Mouse (Mus musculus): Measurements from ENCODE around the gene Ostf1. TPM values are rescaled to one million over a fixed set of nuclear protein-coding genes. Genes with fewer than 3 reads are reported as not detected.
A peak's percentile ranks its signal among the peaks of the same experiment; 100 is the strongest.

Gene Ostf1
- total and polyA plus RNA-seq, 3 experiments, result 110 to 175 (median 131) TPM

DNA sequence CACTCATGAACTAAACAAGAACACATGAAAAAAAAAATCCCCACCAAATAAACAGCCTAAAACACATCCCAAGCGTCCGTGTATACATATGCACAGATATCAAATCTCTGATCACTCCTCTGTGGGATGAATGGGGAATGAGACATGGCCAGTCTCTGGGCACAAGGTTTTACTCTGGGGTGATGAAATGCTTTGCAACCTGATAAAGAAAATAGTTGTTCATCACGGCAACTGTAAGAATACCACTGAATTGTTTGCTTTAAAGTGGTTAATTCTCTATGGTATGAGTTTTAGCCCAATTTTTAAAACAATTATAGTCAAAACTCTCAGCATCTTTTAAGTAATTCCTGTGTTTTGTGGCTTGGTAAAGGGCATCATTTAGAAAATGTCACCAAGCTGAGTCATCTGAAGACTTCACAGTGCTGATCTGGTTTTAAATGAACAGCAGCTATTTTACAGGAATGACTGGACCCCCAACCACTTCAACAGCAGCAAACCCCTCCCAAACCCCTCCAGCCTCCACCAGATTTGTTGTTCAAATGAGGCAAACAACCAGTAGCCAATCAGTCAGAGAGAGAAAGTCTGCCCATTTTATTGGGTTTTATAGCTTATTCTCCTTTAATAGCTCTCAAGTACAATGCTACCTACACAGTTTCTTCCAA lies 33.2 kb downstream of the Ostf1 start (continued):
- TF ChIP-seq CHD2 (IDR thresholded peaks at IDR 0.05; ENCODE audit: low read length), result peak; percentile 68
- TF ChIP-seq E2F4 (IDR thresholded peaks at IDR 0.05; ENCODE audit: insufficient replicate concordance, low read depth, low read length), result no peak
- TF ChIP-seq POLR2A (IDR thresholded peaks at IDR 0.05; ENCODE audit: low read depth, low read length), result no peak
- no peak for TF ChIP-seq POLR2AphosphoS2 (IDR thresholded peaks at IDR 0.05; ENCODE audit: low read depth, low read length)
- TF ChIP-seq NRF1 (IDR thresholded peaks at IDR 0.05; ENCODE audit: low read depth, low read length), result 0 out of 2 replicates have a peak, but pooled peaks have one; percentile 3
- TF ChIP-seq TBP (conservative IDR thresholded peaks at IDR 0.05; ENCODE audit: low read depth, low read length), result peak; percentile 78
- peak; percentile 95 for TF ChIP-seq IRF4 (IDR thresholded peaks at IDR 0.05; ENCODE audit: low read depth, low read length)
- no peak for TF ChIP-seq PAX5 (IDR thresholded peaks at IDR 0.05; ENCODE audit: low read length)
- no peak for TF ChIP-seq NELFE (IDR thresholded peaks at IDR 0.05; ENCODE audit: low read depth, low read length)
- TF ChIP-seq ELF1 (IDR thresholded peaks at IDR 0.05; ENCODE audit: low read depth, low read length), result no peak
- no peak for TF ChIP-seq USF2 (conservative IDR thresholded peaks at IDR 0.05; ENCODE audit: low read depth, low read length)
- TF ChIP-seq ZC3H11A (IDR thresholded peaks at IDR 0.05; ENCODE audit: low read depth, low read length), result no peak
- no peak for TF ChIP-seq USF1 (IDR thresholded peaks at IDR 0.05; ENCODE audit: low read depth, low read length)
- TF ChIP-seq JUND (conservative IDR thresholded peaks at IDR 0.05; ENCODE audit: low read depth, low read length), result peak; percentile 94
- TF ChIP-seq ZNF384 (IDR thresholded peaks at IDR 0.05; ENCODE audit: low read depth, low read length), result no peak
- TF ChIP-seq MEF2A (IDR thresholded peaks at IDR 0.05; ENCODE audit: borderline replicate concordance, low read depth, low read length), result peak; percentile 62; the same call in 1 of the 2 replicates
- TF ChIP-seq BHLHE40 (IDR thresholded peaks at IDR 0.05; ENCODE audit: low read depth, low read length), result peak; percentile 68
- TF ChIP-seq CHD1 (IDR thresholded peaks at IDR 0.05; ENCODE audit: low read depth, low read length), result no peak
- peak; percentile 71 for TF ChIP-seq ETS1 (conservative IDR thresholded peaks at IDR 0.05; ENCODE audit: low read depth, low read length)

- H3K4me3 ChIP-seq (replicated peaks in 1 of 3; ENCODE audit: low read depth in 2 of 3, low read length in 2 of 3, poor library complexity in 1 of 3), result peak overlapping the region in 1 of 3 experiments; percentile 45
- dilution Hi-C loops (cut with MboI; ENCODE audit: extremely low pct_ligation_motif_present, extremely low pct_unique_long_range_greater_than_20kb, low sequenced_read_pairs) (no loop called here), in situ Hi-C loops (cut with MboI; ENCODE audit: low pct_ligation_motif_present, low pct_unique_long_range_greater_than_20kb, low sequenced_read_pairs) (loop anchor here (25.0 kb wide), 1 partner anchor 240 kb away; no protein-coding TSS in a partner anchor)
- DNase-seq (ENCODE audit: extremely low read depth), result no peak
- TF ChIP-seq MAX (IDR thresholded peaks at IDR 0.05; ENCODE audit: low read length) (no peak), CHD1 (IDR thresholded peaks at IDR 0.05; ENCODE audit: low read depth, low read length) (peak; percentile 62; the same call in 1 of the 2 replicates), EP300 (IDR thresholded peaks at IDR 0.05; ENCODE audit: low read length) (0 out of 2 replicates have a peak, but pooled peaks have one; percentile 27), USF2 (conservative IDR thresholded peaks at IDR 0.05; ENCODE audit: low read depth, low read length) (no peak)
- peaks cover 20 to 69% of the 10 kb centered on the region in 2 experiments for H3K4me1 ChIP-seq (ENCODE audit: control insufficient read depth in 1 of 2, insufficient read depth in 2 of 2)
- H3K4me2 ChIP-seq (ENCODE audit: insufficient read depth, low read depth, poor library complexity, severe bottlenecking), result peak overlapping the region; percentile 88
- H3K27ac ChIP-seq (ENCODE audit: insufficient read depth, low read depth), result peak overlapping the region; percentile 95
- H3K9ac ChIP-seq (ENCODE audit: insufficient read depth, low read depth), result peak overlapping the region; percentile 83
- H3K79me2 ChIP-seq (replicated peaks; ENCODE audit: control insufficient read depth, extremely low read depth, insufficient read depth, poor library complexity, severe bottlenecking), result peaks cover 2% of the 10 kb centered on the region; the same call in 1 of the 2 replicates
- H3K9me3 ChIP-seq (replicated peaks; ENCODE audit: low read length), result no peaks in the 10 kb centered on the region
- H3K27me3 ChIP-seq (replicated peaks), result no peaks in the 10 kb centered on the region
- H3K36me3 ChIP-seq (replicated peaks in 1 of 2; ENCODE audit: control insufficient read depth in 1 of 2, insufficient read depth in 1 of 2, low read length in 1 of 2), result peaks cover 26 to 50% of the 10 kb centered on the region in 2 experiments
These were observed 33.9 kb downstream of the Ostf1 start for GRCm38 (mm10) chr19:18597772-18598171.

All from CH12.LX (cell line).